Mouse (Mus musculus) midbrain, postnatal 0 days (tissue): ENCODE measurements around the gene Tmem198b. TPM values are rescaled to one million over a fixed set of nuclear protein-coding genes. Genes with fewer than 3 reads are reported as not detected.
A peak's percentile ranks its signal among the peaks of the same experiment; 100 is the strongest.

Source experiments
- ATAC-seq: fragments of 200-750 bp; cut with Nextera tagmentation; 2 replicates; pipeline ENCODE4 v1.8.0; 2017; ENCODE audit warnings: moderate number of reproducible peaks, mild to moderate bottlenecking, moderate TSS enrichment, moderate library complexity; ENCODE audit not compliant: low FRiP score
- DNase-seq: peaks from one replicate; pipeline ENCODE4 v3.0.0-alpha.2; 2015; ENCODE audit warnings: low spot score
- H3K27ac ChIP-seq: fragments of 300-500 bp; sonication (generic); 2 replicates; pipeline ENCODE4 v1.5.1; 2014; ENCODE audit warnings: low read depth, mild to moderate bottlenecking, low read length, mixed read lengths
- H3K27me3 ChIP-seq: fragments of 300-500 bp; sonication (generic); 2 replicates; pipeline ENCODE4 v1.6.1; 2014; ENCODE audit warnings: low read length, control low read depth, mixed read lengths; ENCODE audit not compliant: insufficient read depth
- H3K36me3 ChIP-seq: fragments of 300-500 bp; sonication (generic); 2 replicates; pipeline ENCODE4 v1.6.1; 2014; ENCODE audit warnings: low read length, control low read depth, mixed read lengths; ENCODE audit not compliant: insufficient read depth
- H3K4me1 ChIP-seq: fragments of 300-500 bp; sonication (generic); 2 replicates; pipeline ENCODE4 v1.6.1; 2014; ENCODE audit warnings: mild to moderate bottlenecking, control low read depth, antibody characterized with exemption, low read length, mixed read lengths; ENCODE audit not compliant: insufficient read depth
- H3K4me2 ChIP-seq: fragments of 300-500 bp; sonication (generic); 2 replicates; pipeline ENCODE4 v1.6.1; 2014; ENCODE audit warnings: low read depth, mild to moderate bottlenecking, low read length, mixed read lengths; ENCODE audit not compliant: poor library complexity, severe bottlenecking
- H3K4me3 ChIP-seq: fragments of 300-500 bp; sonication (generic); 2 replicates; pipeline ENCODE4 v1.5.1; 2014; ENCODE audit warnings: low read depth, mild to moderate bottlenecking, low read length, moderate library complexity
- H3K9ac ChIP-seq: fragments of 300-500 bp; sonication (generic); replicated peaks from 2 replicates; pipeline ENCODE4 v1.6.1; 2014; ENCODE audit warnings: mild to moderate bottlenecking, low read length, moderate library complexity, mixed read lengths; ENCODE audit not compliant: poor library complexity, severe bottlenecking
- H3K9me3 ChIP-seq: fragments of 300-500 bp; sonication (generic); 2 replicates; pipeline ENCODE4 v1.6.1; 2016; ENCODE audit warnings: low read length, control low read depth
- CTCF ChIP-seq: IDR thresholded peaks from 2 replicates; pipeline ENCODE4 v1.5.1; 2016; ENCODE audit warnings: antibody characterized with exemption, mild to moderate bottlenecking
- WGBS: fragments of 180-500 bp; shearing (Covaris S2); extraction: QIAGEN DNeasy Blood & Tissue Kit; methylation state at CpG from one replicate; pipeline ENCODE4 v1.1.7; 2014; 5-methylcytosine and 5-hydroxymethylcytosine counted together
- polyA plus RNA-seq: library from polyadenylated mRNA; unstranded; fragments of >200 nt; fragmentation: Nextera tagmentation; extraction: Ambion mirVana; gene quantifications from 2 replicates; pipeline ENCODE4 v1.2.1, GENCODE M21; 2015
- total RNA-seq: library from RNA; depleted of rRNA; stranded (reverse); fragments of >200 nt; gene quantifications from 2 replicates; pipeline ENCODE4 v1.2.3, GENCODE M21; 2014

The Tmem198b gene
- total and polyA plus RNA-seq, 2 experiments from 2014 or later, result 17.1 to 21.8 TPM

- Histone ChIP-seq H3K4me3 (no peak overlapping the region), H3K9me3 (no peaks in the 10 kb centered on the region), H3K4me2 (no peak overlapping the region), H3K4me1 (peaks cover 6% of the 10 kb centered on the region), H3K9ac (no peak overlapping the region), H3K36me3 (peaks cover 5% of the 10 kb centered on the region; the same call in 1 of the 2 replicates), H3K27me3 (no peaks in the 10 kb centered on the region), H3K27ac (no peak overlapping the region)
- DNase-seq (no peak), ATAC-seq (no peak)
- 96% methylated on average over 8 of the region's 8 CpGs for WGBS
- no peak for TF ChIP-seq CTCF
Measured at GRCm38 (mm10) chr10:128798676-128799075, 5.5 kb downstream of the Tmem198b start.

GRCm38 (mm10) chr10:128795581-128795980 lies 8.6 kb downstream of the Tmem198b start:
- Histone ChIP-seq H3K36me3 (no peaks in the 10 kb centered on the region; the same call in 1 of the 2 replicates), H3K9ac (no peak overlapping the region), H3K27me3 (no peaks in the 10 kb centered on the region), H3K4me2 (no peak overlapping the region), H3K4me3 (no peak overlapping the region), H3K4me1 (no peaks in the 10 kb centered on the region), H3K27ac (no peak overlapping the region), H3K9me3 (no peaks in the 10 kb centered on the region)
- ATAC-seq (no peak), DNase-seq (peak; percentile 14)
- TF ChIP-seq CTCF, result no peak
- 96% methylated on average over 3 of the region's 3 CpGs for WGBS

GRCm38 (mm10) chr10:128794391-128794790 lies 9.8 kb downstream of the Tmem198b start:
- no peaks in the 10 kb centered on the region for H3K4me1 ChIP-seq
- H3K4me2 ChIP-seq, result no peak overlapping the region
- DNase-seq (no peak), ATAC-seq (no peak)
- no peaks in the 10 kb centered on the region; the same call in 1 of the 2 replicates for H3K36me3 ChIP-seq
- no peaks in the 10 kb centered on the region for H3K9me3 ChIP-seq
- WGBS, result 92% methylated on average over 5 of the region's 5 CpGs
- no peak overlapping the region for H3K9ac ChIP-seq
- no peak overlapping the region for H3K27ac ChIP-seq
- no peaks in the 10 kb centered on the region for H3K27me3 ChIP-seq
- no peak overlapping the region for H3K4me3 ChIP-seq
- no peak for TF ChIP-seq CTCF

GRCm38 (mm10) chr10:128793258-128793657 lies 10.9 kb downstream of the Tmem198b start:
- Histone ChIP-seq H3K27ac (no peak overlapping the region), H3K9me3 (no peaks in the 10 kb centered on the region), H3K4me3 (no peak overlapping the region), H3K36me3 (no peaks in the 10 kb centered on the region; the same call in 1 of the 2 replicates), H3K9ac (no peak overlapping the region), H3K27me3 (no peaks in the 10 kb centered on the region), H3K4me2 (no peak overlapping the region), H3K4me1 (no peaks in the 10 kb centered on the region)
- 100% methylated on average over 1 of the region's 1 CpGs for WGBS
- ATAC-seq (no peak), DNase-seq (no peak)
- TF ChIP-seq CTCF, result no peak

- DNase-seq (no peak), ATAC-seq (no peak)
- TF ChIP-seq CTCF, result no peak
- Histone ChIP-seq H3K36me3 (no peaks in the 10 kb centered on the region), H3K4me3 (no peak overlapping the region), H3K27ac (no peak overlapping the region), H3K9ac (no peak overlapping the region), H3K4me1 (no peaks in the 10 kb centered on the region), H3K27me3 (no peaks in the 10 kb centered on the region), H3K4me2 (no peak overlapping the region), H3K9me3 (no peaks in the 10 kb centered on the region)
Measured at GRCm38 (mm10) chr10:128792041-128792440, 12.1 kb downstream of the Tmem198b start.

- DNase-seq, result no peak
Measured at GRCm38 (mm10) chr10:128790398-128791124, 13.6 kb downstream of the Tmem198b start, which contains the start of gene Mmp19. Gene Mmp19 (plus strand): TSS chr10:128790910.

More at GRCm38 (mm10) chr10:128790398-128791124, 13.6 kb downstream of the Tmem198b start, which contains the start of gene Mmp19:
- Histone ChIP-seq H3K4me2 (no peak within 1 kb of the TSS), H3K9me3 (no peaks in the 10 kb centered on the region), H3K4me1 (no peaks in the 10 kb centered on the region), H3K27me3 (no peaks in the 10 kb centered on the region), H3K27ac (no peak within 1 kb of the TSS), H3K36me3 (no peaks in the 10 kb centered on the region), H3K9ac (no peak within 1 kb of the TSS), H3K4me3 (no peak within 1 kb of the TSS)
- no peak for TF ChIP-seq CTCF
- 56% methylated on average over 7 of the region's 7 CpGs for WGBS
- no peak for ATAC-seq
